Mouse (Mus musculus) megakaryocyte progenitor cell, adult 5-6 weeks (primary cell): Measurements from ENCODE around the gene Cd24a. TPM values are rescaled to one million over a fixed set of nuclear protein-coding genes. Genes with fewer than 3 reads are reported as not detected.

Experiments
- ATAC-seq: replicated peaks from 2 replicates; pipeline ENCODE4 v1.8.0; 2016; ENCODE audit warnings: mild to moderate bottlenecking, moderate TSS enrichment, inconsistent platforms; ENCODE audit not compliant: poor library complexity
- total RNA-seq, 2 experiments: library from RNA; stranded (forward) in 1 of 2; stranded (reverse) in 1 of 2; fragments of 157-497, 149-512 nt in 1 of 2; fragments of 200-1000 nt in 1 of 2; gene quantifications; 2 replicates each; pipeline versions ENCODE4 v1.2.3 to v1.2.4; 2015 to 2017

Gene Cd24a
- total RNA-seq, 2 experiments from 2014 or later, result 427 to 540 TPM

- ATAC-seq, result peak; percentile 14
Observed at GRCm38 (mm10) chr10:43580649-43581078, 2.6 kb downstream of the Cd24a start.

GRCm38 (mm10) chr10:43581260-43581659, 3.2 kb downstream of the Cd24a start:
- ATAC-seq, result no peak

- no peak for ATAC-seq
Observed at GRCm38 (mm10) chr10:43584538-43584937, 6.5 kb downstream of the Cd24a start.

GRCm38 (mm10) chr10:43588470-43589177, 10.5 kb downstream of the Cd24a start:
- peak; percentile 78 for ATAC-seq

GRCm38 (mm10) chr10:43591477-43591876, 13.4 kb downstream of the Cd24a start:
- ATAC-seq, result peak; percentile 24; the same call in 1 of the 2 replicates

GRCm38 (mm10) chr10:43593182-43593581, 15.1 kb downstream of the Cd24a start:
- no peak for ATAC-seq

- ATAC-seq, result 0 out of 2 replicates have a peak, but pooled peaks have one; percentile 26
Observed at GRCm38 (mm10) chr10:43594187-43594586, 16.1 kb downstream of the Cd24a start.

GRCm38 (mm10) chr10:43594894-43595293, 16.8 kb downstream of the Cd24a start:
- 0 out of 2 replicates have a peak, but pooled peaks have one; percentile 19 for ATAC-seq

- peak; percentile 60 for ATAC-seq
Observed at GRCm38 (mm10) chr10:43598067-43598726, 20.1 kb downstream of the Cd24a start.

GRCm38 (mm10) chr10:43601039-43601438, 23.0 kb downstream of the Cd24a start:
- ATAC-seq, result no peak

GRCm38 (mm10) chr10:43601511-43602396, 23.7 kb downstream of the Cd24a start:
- no peak for ATAC-seq

GRCm38 (mm10) chr10:43603975-43604686, 26.0 kb downstream of the Cd24a start:
- ATAC-seq, result no peak

- ATAC-seq, result no peak
Observed at GRCm38 (mm10) chr10:43604687-43605250, 26.7 kb downstream of the Cd24a start.

- ATAC-seq, result no peak
Observed at GRCm38 (mm10) chr10:43605901-43606300, 27.8 kb downstream of the Cd24a start.

GRCm38 (mm10) chr10:43609507-43609906, 31.4 kb downstream of the Cd24a start:
- ATAC-seq, result peak; percentile 96

- ATAC-seq, result peak; percentile 41
Observed at GRCm38 (mm10) chr10:43609958-43610357, 31.9 kb downstream of the Cd24a start.

- no peak for ATAC-seq
Observed at GRCm38 (mm10) chr10:43611081-43611480, 33.0 kb downstream of the Cd24a start.

- no peak for ATAC-seq
Observed at GRCm38 (mm10) chr10:43619059-43619531, 41.0 kb downstream of the Cd24a start.

- no peak for ATAC-seq
Observed at GRCm38 (mm10) chr10:43619939-43620338, 41.9 kb downstream of the Cd24a start.

GRCm38 (mm10) chr10:43623510-43623909, 45.4 kb downstream of the Cd24a start:
- ATAC-seq, result no peak
